10 mouse cellular contexts compared by ENCODE assay signal in genomic region chr1:178917194-178917902, GRCm38 (mm10).
DNase-seq lines count a peak whose midpoint lies in the region; ATAC-seq and TF ChIP-seq lines count a peak whose summit lies in the region.
"Had no signal": no experiment of that assay in that cellular context is flagged by ENCODE, and none has a peak within 500 bp of the region (broad histone marks: within the 10 kb centered on the region; RNA-seq: fewer than 3 reads in every experiment).

No protein-coding gene starts in this region.

- H3K4me1 ChIP-seq in lung, embryonic 16.5 days (replicated peaks; ENCODE audit: control insufficient read depth, insufficient read depth, low read length) = no peaks in the 10 kb centered on the region; the same call in 1 of the 2 replicates
- H3K4me1 ChIP-seq in lung, adult 2 months (ENCODE audit: control insufficient read depth, insufficient read depth, low read length) = no peaks in the 10 kb centered on the region
- no peaks in the 10 kb centered on the region; the same call in 1 of the 2 replicates for H3K4me1 ChIP-seq in hindbrain, embryonic 11.5 days (replicated peaks; ENCODE audit: control insufficient read depth, insufficient read depth, low read length)
- peaks cover 43% of the 10 kb centered on the region for H3K4me1 ChIP-seq in midbrain, embryonic 13.5 days (replicated peaks)

- 0 out of 2 replicates have a peak, but pooled peaks cover 3% of the 10 kb centered on the region for H3K27me3 ChIP-seq in lung, embryonic 16.5 days (ENCODE audit: control insufficient read depth, insufficient read depth, low read depth, low read length)
- H3K27me3 ChIP-seq in hindbrain, embryonic 11.5 days (ENCODE audit: control insufficient read depth, insufficient read depth, low read length) = peaks cover 2% of the 10 kb centered on the region; the same call in 1 of the 2 replicates
- H3K27me3 ChIP-seq in midbrain, embryonic 13.5 days = peaks cover 17% of the 10 kb centered on the region

- H3K4me2 ChIP-seq in lung, embryonic 16.5 days (ENCODE audit: low read depth, low read length) = peak overlapping the region; percentile 20
- peak overlapping the region; percentile 22 for H3K4me2 ChIP-seq in hindbrain, embryonic 11.5 days (replicated peaks; ENCODE audit: low read depth, low read length)
- peak overlapping the region; percentile 44 for H3K4me2 ChIP-seq in midbrain, embryonic 13.5 days (replicated peaks)

- no peak overlapping the region for H3K27ac ChIP-seq in lung, embryonic 16.5 days (ENCODE audit: low read length)
- H3K27ac ChIP-seq in hindbrain, embryonic 11.5 days (ENCODE audit: low read depth, low read length) = no peak overlapping the region
- H3K27ac ChIP-seq in midbrain, embryonic 13.5 days = no peak overlapping the region
- H3K27ac ChIP-seq: kidney, postnatal 0 days had no signal

- ATAC-seq in lung, embryonic 16.5 days (ENCODE audit: low read depth) = peak; percentile 77
- ATAC-seq in hindbrain, embryonic 11.5 days (ENCODE audit: low FRiP score) = no peak
- ATAC-seq in midbrain, embryonic 13.5 days = 0 out of 2 replicates have a peak, but pooled peaks have one; percentile 24

- TF ChIP-seq POLR2A in lung, adult 2 months (IDR thresholded peaks at IDR 0.05; ENCODE audit: borderline replicate concordance, extremely low read depth, low read depth, low read length) = no peak

- no peaks in the 10 kb centered on the region for H3K9me3 ChIP-seq in lung, embryonic 16.5 days (ENCODE audit: control insufficient read depth, low read length)
- no peaks in the 10 kb centered on the region for H3K9me3 ChIP-seq in hindbrain, embryonic 11.5 days (ENCODE audit: control insufficient read depth, low read length)
- H3K9me3 ChIP-seq in midbrain, embryonic 13.5 days = no peaks in the 10 kb centered on the region

- no peaks in the 10 kb centered on the region for H3K36me3 ChIP-seq in lung, embryonic 16.5 days (ENCODE audit: control insufficient read depth, insufficient read depth, low read length)
- no peaks in the 10 kb centered on the region for H3K36me3 ChIP-seq in hindbrain, embryonic 11.5 days (ENCODE audit: control insufficient read depth, insufficient read depth, low read length)
- peaks cover 13% of the 10 kb centered on the region; the same call in 1 of the 2 replicates for H3K36me3 ChIP-seq in midbrain, embryonic 13.5 days

- H3K9ac ChIP-seq in lung, embryonic 16.5 days (ENCODE audit: low read length) = no peak overlapping the region
- H3K9ac ChIP-seq in hindbrain, embryonic 11.5 days (ENCODE audit: low read depth, low read length) = no peak overlapping the region
- peak overlapping the region; percentile 14; the same call in 1 of the 2 replicates for H3K9ac ChIP-seq in midbrain, embryonic 13.5 days (replicated peaks)

- DNase-seq in lung, adult 2 months = no peak
- peak; percentile 42 to 60 for DNase-seq in cerebellum, postnatal 25 days
- no peak for DNase-seq in hindbrain, embryonic 11.5 days (ENCODE audit: low spot score)
- DNase-seq in urinary bladder, postnatal 10 days (ENCODE audit: low spot score) = no peak
- DNase-seq in layer of hippocampus, adult 8-10 months (ENCODE audit: low spot score in 2 of 2) = no peak
- DNase-seq in thymus, postnatal 10 days (ENCODE audit: low spot score in 2 of 2) = no peak
- DNase-seq: right cerebral cortex, postnatal 14 days had no signal

- no peak for TF ChIP-seq CTCF in lung, adult 2 months (IDR thresholded peaks at IDR 0.05; ENCODE audit: insufficient read depth, low read length)

- 51% methylated on average over 31 of the region's 31 CpGs for WGBS in lung, embryonic 16.5 days
- WGBS in lung, adult 2 months = 49% methylated on average over 31 of the region's 31 CpGs
- WGBS in hindbrain, embryonic 11.5 days = 57% methylated on average over 31 of the region's 31 CpGs
- 46% methylated on average over 31 of the region's 31 CpGs for WGBS in midbrain, embryonic 13.5 days

- peak overlapping the region; percentile 5; the same call in 1 of the 2 replicates for H3K4me3 ChIP-seq in lung, embryonic 16.5 days (ENCODE audit: low read length)
- no peak overlapping the region for H3K4me3 ChIP-seq in lung, adult 2 months (replicated peaks; ENCODE audit: extremely low read depth, low read depth, low read length)
- H3K4me3 ChIP-seq in hindbrain, embryonic 11.5 days (ENCODE audit: low read depth, low read length) = no peak overlapping the region
- no peak overlapping the region; the same call in 1 of the 2 replicates for H3K4me3 ChIP-seq in midbrain, embryonic 13.5 days (replicated peaks)

Comparison
In these comparisons a context has a peak if more than half of its experiments do, and no peak if none do; other contexts are left out.
1. DNase-seq: peak in cerebellum, postnatal 25 days (2 of 2); none in lung, adult 2 months (single experiment), hindbrain, embryonic 11.5 days (single experiment), urinary bladder, postnatal 10 days (single experiment), layer of hippocampus, adult 8-10 months (0 of 2) and thymus, postnatal 10 days (0 of 2).
2. Peak in every context shown above with its lines, with median percentiles within 50 percentile points of each other: H3K4me2 ChIP-seq.